Mouse (Mus musculus) gastrocnemius, adult 2 months (tissue): Measurements from ENCODE around the gene Asb17. TPM values are rescaled to one million over a fixed set of nuclear protein-coding genes. Genes with fewer than 3 reads are reported as not detected.

Experiments used
- DNase-seq: peaks from one replicate; pipeline ENCODE4 v3.0.0; 2022
- H3K27ac ChIP-seq: fragments of 200-600 bp; 2 replicates; pipeline ENCODE4 v1.8.1; 2022; ENCODE audit warnings: mild to moderate bottlenecking
- H3K4me3 ChIP-seq: fragments of 200-600 bp; 2 replicates; pipeline ENCODE4 v1.8.1; 2022; ENCODE audit warnings: mild to moderate bottlenecking, moderate library complexity
- CTCF ChIP-seq: fragments of 200-600 bp; IDR thresholded peaks from 2 replicates; pipeline ENCODE4 v1.8.1; 2022; ENCODE audit warnings: antibody characterized with exemption, mild to moderate bottlenecking, moderate library complexity
- intact Hi-C: fragments of 180-260 bp; cut with DNase I; formaldehyde crosslinking; loops from one replicate; pipeline ENCODE4 v1.15.1; 2025
- long read RNA-seq, 2 experiments: library from polyadenylated mRNA; stranded (forward); transcript quantifications; one replicate each; pipeline ENCODE4 v2.0.0; 2021
- total RNA-seq, 2 experiments: library from RNA; stranded (reverse); gene quantifications; 2 replicates each; pipeline ENCODE4 v1.2.3; 2021

The Asb17 gene
- under 1 TPM in 1 of 2 experiments, not detected in 1; 0.26 TPM for total RNA-seq
- long read RNA-seq, experiment 1, result 0 reads
- long read RNA-seq, experiment 2, result 0 reads

DNA sequence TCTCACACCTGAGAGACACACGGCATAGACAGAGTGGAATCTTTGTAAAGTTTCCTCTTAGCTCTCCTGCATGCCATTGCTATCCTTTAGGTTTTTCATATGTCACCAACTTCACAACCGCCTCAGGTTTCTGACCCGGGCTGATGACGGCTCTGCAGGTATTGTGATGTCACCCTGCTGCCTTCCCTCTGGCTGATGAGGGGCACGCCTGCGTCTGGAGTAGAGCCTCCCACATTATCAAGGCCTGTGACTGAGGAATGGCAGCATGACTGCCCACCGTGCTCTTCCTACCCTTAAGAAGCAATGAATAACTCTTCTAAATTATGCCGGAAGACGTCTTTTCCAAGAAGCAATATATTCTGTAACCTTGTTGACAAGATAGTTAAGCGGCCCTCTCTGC lies at the start of gene Asb17:
Gene Asb17 (plus strand): TSS at position 180 of the 400 bp plus-strand sequence.
- TF ChIP-seq CTCF, result no peak
- DNase-seq, result no peak
- Histone ChIP-seq H3K27ac (no peak within 1 kb of the TSS), H3K4me3 (no peak within 1 kb of the TSS)
- intact Hi-C loops, result no loop called here

DNA sequence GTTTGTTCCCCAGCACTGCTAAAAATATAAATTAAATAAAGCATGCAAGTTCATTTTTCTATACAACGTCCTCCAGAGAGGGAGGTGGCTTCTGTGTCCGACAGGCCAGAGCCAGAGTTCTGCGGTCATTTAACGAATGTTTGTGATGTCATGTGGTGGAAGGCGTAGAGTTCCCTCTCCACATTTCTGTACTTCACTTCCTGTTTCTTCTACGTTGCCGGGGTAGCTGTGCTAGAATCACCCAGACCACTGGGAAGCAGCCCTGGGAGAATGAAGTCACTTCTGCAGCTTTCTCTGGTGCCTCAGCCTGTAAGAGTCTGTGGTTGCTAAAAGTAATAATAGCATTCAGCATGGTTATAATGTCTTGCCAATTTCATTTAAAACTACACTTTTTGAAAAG lies 46.4 kb upstream of the Asb17 start:
- DNase-seq, result no peak
- no peak for TF ChIP-seq CTCF
- Histone ChIP-seq H3K4me3 (no peak overlapping the region), H3K27ac (no peak overlapping the region)
- intact Hi-C loops, result no loop called here

DNA sequence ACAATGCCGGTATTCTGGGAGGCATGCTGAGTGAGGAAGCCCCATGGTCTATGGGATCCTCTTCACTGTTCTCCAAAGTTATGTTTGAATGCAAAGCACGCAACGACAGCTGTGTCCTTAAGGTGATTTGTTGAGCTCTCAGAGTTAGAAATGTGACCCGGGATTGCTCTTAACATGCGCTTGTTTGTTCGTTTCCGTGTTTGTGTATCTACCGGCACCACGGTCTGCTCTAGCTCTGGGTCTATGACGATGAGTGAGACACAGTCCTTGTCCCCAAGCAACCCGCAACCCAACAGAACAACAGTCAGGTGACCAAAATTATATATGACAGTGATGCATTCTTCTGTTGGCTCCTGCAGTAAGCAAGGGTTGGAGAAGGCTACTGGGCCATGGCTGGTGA lies 44.4 kb upstream of the Asb17 start:
- no peak overlapping the region for H3K4me3 ChIP-seq
- no peak for TF ChIP-seq CTCF
- no peak overlapping the region for H3K27ac ChIP-seq
- no peak for DNase-seq
- intact Hi-C loops, result no loop called here

DNA sequence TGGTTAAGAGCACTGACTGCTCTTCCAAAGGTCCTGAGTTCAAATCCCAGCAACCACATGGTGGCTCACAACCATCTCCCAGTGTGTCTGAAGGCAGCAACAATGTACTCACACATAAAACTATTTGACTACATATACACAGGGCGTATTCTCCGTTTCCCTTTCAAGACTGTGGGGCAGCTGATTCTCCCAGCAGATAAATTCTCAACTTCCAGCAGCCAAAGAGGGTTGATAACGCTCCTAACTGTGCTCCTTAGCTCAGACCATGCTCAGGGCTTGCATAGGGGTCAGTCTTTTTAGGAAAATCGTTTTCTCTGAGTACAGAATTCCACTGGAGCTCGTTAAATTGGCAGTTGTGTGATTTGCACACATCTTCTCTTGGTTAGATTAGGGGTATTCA lies 43.3 kb upstream of the Asb17 start:
- no peak for TF ChIP-seq CTCF
- no peak overlapping the region for H3K27ac ChIP-seq
- intact Hi-C loops, result no loop called here
- no peak overlapping the region for H3K4me3 ChIP-seq
- no peak for DNase-seq

DNA sequence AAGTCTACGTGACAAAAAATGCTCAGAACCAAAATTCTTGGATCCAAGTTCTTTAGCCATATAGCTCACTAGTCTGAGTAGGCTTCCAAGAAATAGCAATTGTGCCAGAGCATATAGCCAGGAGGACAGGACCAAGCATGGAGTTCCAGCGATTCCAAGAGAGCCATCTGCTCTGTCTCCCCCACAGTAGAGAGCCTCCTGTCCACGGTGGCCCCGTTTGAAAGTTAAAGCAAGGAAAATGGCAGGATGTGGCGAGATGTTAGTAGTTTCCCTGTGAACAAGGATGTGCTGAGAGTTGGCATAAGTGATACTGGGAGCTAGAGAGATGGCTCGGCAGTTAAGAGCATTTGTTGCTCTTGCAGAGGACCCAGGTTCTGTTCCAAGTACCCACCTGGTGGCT lies 42.5 kb upstream of the Asb17 start:
- DNase-seq, result no peak
- Histone ChIP-seq H3K4me3 (no peak overlapping the region), H3K27ac (no peak overlapping the region)
- intact Hi-C loops, result no loop called here
- TF ChIP-seq CTCF, result no peak

DNA sequence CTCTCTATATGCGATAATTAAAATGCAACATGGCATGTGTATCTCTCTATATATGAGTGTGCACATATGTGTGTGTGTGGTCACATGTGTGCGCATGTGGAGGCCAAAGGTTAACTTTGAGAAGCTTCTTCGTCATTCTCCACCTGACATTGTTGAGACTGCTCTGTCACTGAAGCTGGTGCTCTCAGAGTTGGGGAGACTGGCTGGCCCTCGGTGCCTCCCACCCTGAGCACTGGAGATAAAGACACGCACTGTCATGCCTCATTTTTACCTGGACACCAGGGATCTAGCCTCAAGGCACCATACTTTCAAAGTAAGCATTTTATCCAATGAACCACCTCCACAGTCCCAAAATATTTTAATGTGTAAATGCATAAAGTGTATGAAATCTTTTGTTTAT lies 41.4 kb upstream of the Asb17 start:
- Histone ChIP-seq H3K4me3 (no peak overlapping the region), H3K27ac (no peak overlapping the region)
- TF ChIP-seq CTCF, result no peak
- intact Hi-C loops, result no loop called here
- no peak for DNase-seq

DNA sequence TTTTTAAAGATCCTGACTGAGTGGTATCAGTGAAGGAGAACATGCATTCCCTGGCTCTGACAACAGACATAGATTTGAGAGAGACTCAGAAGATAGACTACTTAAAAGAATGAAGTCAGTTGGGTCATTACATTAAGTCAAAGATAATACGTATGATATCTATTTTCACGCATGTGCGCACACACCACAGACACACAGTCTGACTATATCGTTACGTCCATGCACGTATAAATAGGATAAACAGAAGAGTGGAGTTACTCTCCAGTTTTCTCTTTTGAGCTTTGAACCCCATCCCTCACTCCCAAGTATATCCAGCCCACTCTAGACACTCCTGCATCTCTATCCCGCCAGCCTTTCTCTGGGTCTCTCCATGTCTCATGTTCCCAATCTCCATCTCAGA lies 40.0 kb upstream of the Asb17 start:
- intact Hi-C loops, result no loop called here
- no peak for DNase-seq
- Histone ChIP-seq H3K27ac (no peak overlapping the region), H3K4me3 (no peak overlapping the region)
- no peak for TF ChIP-seq CTCF

DNA sequence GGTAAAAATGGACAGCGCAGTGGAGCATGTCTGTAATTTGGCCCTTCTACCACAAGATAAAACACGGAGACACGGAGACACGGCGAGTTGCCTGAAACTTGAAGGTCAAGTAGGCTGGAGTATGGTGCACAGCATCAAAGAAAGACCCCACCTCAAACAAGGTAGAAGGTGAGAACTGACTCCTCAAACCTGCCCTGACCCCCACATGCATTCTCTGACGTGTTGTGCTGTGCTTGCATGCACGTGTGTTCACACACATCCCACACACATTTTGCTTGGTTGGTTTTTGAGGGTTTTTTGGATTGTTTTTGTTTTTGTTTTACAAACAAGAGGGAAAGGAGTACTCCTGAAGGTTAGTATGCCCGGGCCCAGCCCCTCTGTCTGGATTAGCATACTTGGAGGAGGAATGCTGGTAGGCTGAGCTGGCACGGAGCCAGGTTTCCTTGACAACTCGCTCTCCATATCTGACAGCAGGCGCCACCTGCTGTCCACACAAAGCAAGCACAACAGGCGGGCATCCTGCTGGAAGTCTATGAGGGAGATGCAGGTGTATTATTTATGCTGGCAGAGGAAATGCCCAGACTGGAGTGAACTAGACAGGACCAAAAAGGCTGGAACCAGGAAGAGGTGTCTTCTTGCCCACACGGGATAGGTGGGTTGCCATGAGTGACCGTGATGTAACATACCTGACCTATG lies 37.8 kb upstream of the Asb17 start:
- intact Hi-C loops, result loop anchor here (5.0 kb wide), 1 partner anchor 149 kb away; no protein-coding TSS in a partner anchor
- DNase-seq, result peak; percentile 77
- TF ChIP-seq CTCF, result peak; percentile 86
- Histone ChIP-seq H3K27ac (no peak overlapping the region), H3K4me3 (no peak overlapping the region)

DNA sequence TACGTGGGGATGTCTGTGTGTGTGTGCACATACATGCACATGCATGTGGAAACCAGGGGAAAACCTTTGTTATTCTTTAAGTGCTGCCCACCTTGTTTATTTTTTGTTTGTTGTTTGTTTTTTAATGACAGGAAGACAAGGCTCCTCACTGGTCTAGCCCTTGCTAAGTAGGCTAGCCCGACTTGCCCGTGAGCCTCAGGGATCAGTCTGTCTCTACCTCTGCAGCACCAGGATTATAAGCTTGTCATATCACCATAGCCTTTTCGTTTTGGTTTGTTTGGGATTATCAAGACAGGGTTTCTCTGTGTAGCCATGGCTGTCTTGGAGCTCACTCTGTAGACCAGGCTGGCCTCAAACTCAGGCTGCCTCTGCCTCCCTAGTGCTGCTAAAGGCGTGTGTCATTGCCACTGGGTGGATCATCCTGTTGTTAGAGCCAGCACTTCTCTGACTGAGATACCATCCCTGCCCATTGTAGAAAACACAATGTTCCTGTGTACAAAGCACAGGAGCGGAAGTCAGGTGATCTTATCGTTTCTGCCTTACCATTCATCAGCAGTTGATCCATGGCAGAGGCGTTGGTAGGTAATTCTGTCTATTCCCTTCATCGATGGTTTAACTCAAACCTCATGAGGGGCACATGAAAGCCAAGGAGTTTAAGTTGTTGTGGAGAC lies 37.1 kb upstream of the Asb17 start:
- intact Hi-C loops, result loop anchor here (5.0 kb wide), 1 partner anchor 150 kb away; no protein-coding TSS in a partner anchor
- Histone ChIP-seq H3K4me3 (no peak overlapping the region), H3K27ac (no peak overlapping the region)
- no peak for TF ChIP-seq CTCF
- no peak for DNase-seq

DNA sequence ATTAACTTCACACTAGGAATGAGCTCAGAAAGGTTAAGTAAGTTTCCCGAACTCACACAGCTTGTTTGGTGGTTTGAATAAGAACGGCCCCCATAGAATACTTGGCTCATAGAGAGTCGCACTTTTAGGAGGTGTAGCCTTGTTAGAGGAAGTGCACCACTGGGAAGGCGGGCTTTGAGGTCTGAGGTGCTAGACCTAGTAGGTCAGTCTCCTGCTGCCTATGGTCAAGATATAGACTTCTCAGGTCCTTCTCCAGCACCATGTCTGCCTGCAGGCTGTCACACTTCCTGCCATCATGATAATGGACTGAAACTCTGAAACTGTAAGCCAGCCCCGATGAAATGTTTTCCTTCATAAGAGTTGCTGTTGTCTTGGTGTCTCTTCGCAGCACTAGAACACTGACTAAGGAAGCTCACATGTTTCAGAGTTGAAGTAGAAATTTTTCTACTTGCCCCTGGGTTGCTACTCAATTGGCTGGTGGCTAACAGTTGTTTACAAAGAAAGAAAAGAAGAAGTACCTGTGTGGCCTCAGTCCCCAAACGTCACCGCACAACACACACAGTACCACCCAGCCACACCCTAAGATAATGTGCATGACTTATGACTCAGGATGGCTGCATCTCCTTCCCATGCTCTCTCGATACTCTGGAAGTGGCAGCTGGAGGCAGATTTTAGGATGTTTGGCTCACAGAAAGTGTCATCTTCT lies 36.4 kb upstream of the Asb17 start:
- intact Hi-C loops, result loop anchor here (5.0 kb wide), 1 partner anchor 150 kb away; no protein-coding TSS in a partner anchor
- no peak overlapping the region for H3K4me3 ChIP-seq
- no peak overlapping the region for H3K27ac ChIP-seq
- no peak for TF ChIP-seq CTCF
- no peak for DNase-seq

DNA sequence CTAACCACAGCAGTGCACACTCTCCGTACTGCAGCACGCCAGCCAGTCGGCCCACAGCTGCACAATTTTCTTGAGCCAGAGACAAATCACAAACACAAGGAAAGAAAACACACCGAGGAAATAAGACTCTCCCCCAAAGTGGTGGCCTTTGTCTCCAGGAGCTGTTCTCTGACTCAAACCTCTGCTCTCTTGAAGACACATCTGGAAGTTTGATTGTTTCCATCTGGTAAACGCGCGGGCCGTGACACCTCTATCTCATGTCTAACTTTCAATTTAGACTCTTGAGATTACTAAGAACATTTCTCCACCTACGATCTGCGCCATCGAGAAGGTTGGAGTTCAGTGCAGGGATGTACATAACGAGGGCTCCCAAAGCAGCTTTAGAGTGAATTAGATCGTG lies 35.6 kb upstream of the Asb17 start:
- intact Hi-C loops, result loop anchor here (5.0 kb wide), 1 partner anchor 151 kb away; no protein-coding TSS in a partner anchor

DNA sequence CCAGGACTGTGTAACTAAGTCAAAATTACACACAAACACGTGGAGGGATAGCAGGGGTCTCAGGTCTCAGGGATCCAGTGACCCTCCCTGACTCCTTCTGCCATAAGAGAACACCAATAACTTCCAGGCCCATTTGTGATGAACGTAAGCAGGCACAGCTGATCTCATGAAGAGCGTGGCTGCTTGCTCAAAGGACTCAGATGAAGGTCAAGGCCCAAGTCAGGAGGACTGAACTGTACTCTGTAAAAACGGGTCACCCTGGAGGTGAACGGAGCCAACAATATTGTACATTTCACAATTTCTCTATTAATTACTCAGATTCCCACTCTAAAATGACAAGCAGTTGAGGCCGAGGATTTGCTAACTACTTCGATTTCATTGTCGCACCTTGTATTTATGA lies 30.0 kb upstream of the Asb17 start:
- H3K27ac ChIP-seq, result no peak overlapping the region
- no peak for TF ChIP-seq CTCF

More for the DNA sequence above, 35.6 kb upstream of the Asb17 start:
- TF ChIP-seq CTCF, result no peak
- H3K27ac ChIP-seq, result no peak overlapping the region
- DNase-seq, result no peak
- no peak overlapping the region for H3K4me3 ChIP-seq

DNA sequence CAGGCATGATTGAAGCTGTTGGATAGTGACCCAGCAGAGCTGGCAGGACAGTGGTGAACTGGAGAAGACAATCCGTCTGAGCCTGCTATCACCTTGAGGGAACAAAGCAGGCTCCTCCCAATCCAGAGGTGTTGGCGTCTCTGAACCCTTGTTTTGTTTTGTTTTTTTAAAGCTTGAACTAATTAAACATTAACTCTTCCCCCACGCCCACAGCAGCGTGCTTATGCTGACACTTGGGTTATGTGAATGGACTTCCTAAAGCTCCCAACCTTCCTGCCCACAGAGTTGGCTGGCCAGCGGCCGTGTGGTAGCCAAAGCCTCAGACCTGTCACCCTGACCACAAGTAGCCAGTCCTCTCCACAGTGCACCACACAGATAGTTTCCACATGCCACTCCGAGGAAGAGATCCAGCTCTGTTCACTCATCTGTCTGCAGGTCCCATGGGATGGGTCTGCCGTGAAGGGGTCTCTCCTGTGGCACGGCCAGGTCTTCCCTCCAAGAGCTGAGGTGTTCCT lies 26.6 kb upstream of the Asb17 start:
- no peak for DNase-seq
- H3K4me3 ChIP-seq, result no peak overlapping the region
- H3K27ac ChIP-seq, result no peak overlapping the region
- intact Hi-C loops, result no loop called here
- TF ChIP-seq CTCF, result no peak

More for the DNA sequence above, 30.0 kb upstream of the Asb17 start:
- no peak overlapping the region for H3K4me3 ChIP-seq
- intact Hi-C loops, result no loop called here
- DNase-seq, result no peak
